Mouse (Mus musculus): ENCODE results near the gene Dhx34.
A peak's percentile ranks its signal among the peaks of the same experiment; 100 is the strongest.

Gene Dhx34

GRCm38 (mm10) chr7:16162036-16162435 lies 59.8 kb downstream of the Dhx34 start:
- DNase-seq (ENCODE audit: low spot score in 2 of 2), result no peak

GRCm38 (mm10) chr7:16161302-16161701 lies 60.5 kb downstream of the Dhx34 start:
- DNase-seq (ENCODE audit: low spot score in 2 of 2), result no peak

GRCm38 (mm10) chr7:16160702-16161101 lies 61.1 kb downstream of the Dhx34 start:
- DNase-seq (ENCODE audit: low spot score in 2 of 2), result peak in 1 of 2 experiments; percentile 53

- no peak for DNase-seq (ENCODE audit: low spot score in 2 of 2)
Observed at GRCm38 (mm10) chr7:16158735-16159134, 63.1 kb downstream of the Dhx34 start.

GRCm38 (mm10) chr7:16156105-16156714 lies 65.6 kb downstream of the Dhx34 start:
- no peak for DNase-seq (ENCODE audit: low spot score in 2 of 2)

GRCm38 (mm10) chr7:16155132-16155872 lies 66.5 kb downstream of the Dhx34 start:
- DNase-seq (ENCODE audit: low spot score in 2 of 2), result peak in 1 of 2 experiments; percentile 69

- peak; percentile 66 to 69 for DNase-seq (ENCODE audit: low spot score in 2 of 2)
Observed at GRCm38 (mm10) chr7:16153522-16153921, 68.3 kb downstream of the Dhx34 start.

- no peak for DNase-seq (ENCODE audit: low spot score in 2 of 2)
Observed at GRCm38 (mm10) chr7:16150191-16151145, 71.4 kb downstream of the Dhx34 start.

GRCm38 (mm10) chr7:16149241-16149640 lies 72.6 kb downstream of the Dhx34 start:
- peak; percentile 89 to 93 for DNase-seq (ENCODE audit: low spot score in 2 of 2)

- DNase-seq (ENCODE audit: low spot score in 2 of 2), result no peak
Observed at GRCm38 (mm10) chr7:16147643-16148042, 74.2 kb downstream of the Dhx34 start.

All from frontal cortex, postnatal 36 days (tissue).